Mouse (Mus musculus): Measurements from ENCODE around the gene AU022252. TPM values are rescaled to one million over a fixed set of nuclear protein-coding genes. Genes with fewer than 3 reads are reported as not detected.
"Not testable (repeated sequence)": the region's sequence is repeated elsewhere in the genome, so short reads cannot be mapped to it uniquely, and the experiment has no call there.

Gene AU022252
- 10 to 100 TPM; 22.8 to 33.3 TPM for total RNA-seq (2021)
- long read RNA-seq, experiment 1, full-length matches to known transcripts: 5 of 6 reads
- long read RNA-seq, experiment 1, partial matches to known transcripts: 1 of 6 reads
- long read RNA-seq, experiment 1, other reads (novel, unspliced or antisense): 0 of 6 reads
- long read RNA-seq, experiment 2, full-length matches to known transcripts: 25 of 36 reads
- long read RNA-seq, experiment 2, partial matches to known transcripts: 2 of 36 reads
- long read RNA-seq, experiment 2, other reads (novel, unspliced or antisense): 9 of 36 reads

DNA sequence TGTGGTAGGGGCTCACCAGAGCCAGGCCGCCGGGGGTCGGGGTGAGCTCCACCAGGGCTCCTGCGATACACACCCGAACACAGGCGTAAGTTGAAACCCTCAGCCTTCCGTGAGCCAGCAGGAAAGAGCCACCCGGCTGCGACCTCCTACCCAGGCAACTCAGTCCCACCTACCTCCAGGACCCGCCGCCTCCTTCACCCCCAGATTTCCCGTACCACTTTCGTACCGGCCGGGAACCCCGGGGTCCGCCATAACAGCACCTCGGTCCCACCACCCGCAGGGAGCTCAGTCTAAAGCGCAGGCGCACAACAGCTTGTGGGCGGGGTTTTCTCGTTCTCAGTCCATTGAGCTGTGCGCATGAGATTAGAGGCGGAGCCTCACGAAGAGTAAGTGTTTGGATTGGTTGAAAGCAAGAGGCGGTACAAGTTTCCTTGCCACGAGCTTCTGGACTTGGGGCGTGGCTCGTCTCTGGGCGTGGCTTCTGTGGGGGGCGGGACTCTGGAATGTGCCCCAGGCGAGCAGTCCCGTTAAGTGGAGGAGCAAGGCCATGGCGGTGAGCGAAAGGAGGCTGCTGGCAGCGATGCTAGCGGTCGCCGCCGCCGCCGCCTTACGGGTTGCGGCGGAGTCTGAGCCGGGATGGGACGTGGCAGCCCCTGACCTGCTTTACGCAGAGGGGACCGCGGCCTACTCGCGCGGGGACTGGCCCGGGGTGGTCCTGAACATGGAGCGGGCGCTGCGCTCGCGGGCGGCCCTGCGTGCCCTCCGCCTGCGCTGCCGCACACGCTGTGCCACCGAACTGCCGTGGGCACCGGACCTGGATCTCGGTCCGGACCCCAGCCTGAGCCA lies at the start of gene AU022252, which contains the start of gene P3h1:
TSS of gene AU022252 (minus strand) at position 303 of the 846 bp plus-strand sequence.
TSS of gene P3h1 (plus strand) at position 506 of the 846 bp plus-strand sequence.
- peak; percentile 95 to 96 for DNase-seq (ENCODE audit: low spot score in 2 of 2)

DNA sequence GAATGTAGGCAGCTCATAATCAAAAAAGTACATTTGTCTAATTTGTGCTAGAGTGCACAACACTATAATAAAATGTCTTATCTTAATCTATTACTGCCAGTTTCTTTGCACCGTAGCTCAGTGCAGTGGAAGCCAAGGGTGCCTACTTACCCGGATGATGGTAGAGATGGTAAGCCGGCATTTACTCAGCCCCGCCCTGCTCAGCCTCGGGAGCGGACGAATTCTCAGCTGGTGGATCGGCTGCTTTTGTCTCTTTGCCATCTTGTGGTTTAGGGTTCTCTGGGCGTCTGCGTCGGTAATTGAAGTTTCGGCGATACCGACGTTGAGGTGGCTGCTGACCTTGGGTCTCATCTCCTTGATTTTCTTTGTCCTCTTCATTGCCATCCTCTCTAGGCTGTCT lies 46.3 kb upstream of the AU022252 start:
- DNase-seq (ENCODE audit: low spot score in 2 of 2): not testable (repeated sequence)

DNA sequence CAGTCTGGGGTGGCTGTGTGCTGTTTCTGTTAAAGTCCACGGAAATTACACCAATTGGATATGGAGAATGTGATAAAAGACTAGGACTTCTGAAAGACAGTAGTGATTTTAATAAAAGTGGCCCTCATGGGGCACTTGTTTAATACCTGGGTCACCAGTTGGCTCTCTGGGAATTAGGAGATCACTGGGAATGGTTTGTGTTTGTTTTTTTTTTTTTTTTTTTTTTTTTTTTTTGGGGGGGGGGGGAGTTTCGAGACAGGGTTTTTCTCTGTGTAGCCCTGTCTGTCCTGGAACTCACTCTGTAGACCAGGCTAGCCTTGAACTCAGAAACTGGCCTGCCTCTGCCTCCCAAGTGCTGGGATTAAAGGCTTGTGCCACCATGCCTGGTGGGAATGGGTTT lies 43.2 kb upstream of the AU022252 start:
- no peak for DNase-seq (ENCODE audit: low spot score in 2 of 2)

DNA sequence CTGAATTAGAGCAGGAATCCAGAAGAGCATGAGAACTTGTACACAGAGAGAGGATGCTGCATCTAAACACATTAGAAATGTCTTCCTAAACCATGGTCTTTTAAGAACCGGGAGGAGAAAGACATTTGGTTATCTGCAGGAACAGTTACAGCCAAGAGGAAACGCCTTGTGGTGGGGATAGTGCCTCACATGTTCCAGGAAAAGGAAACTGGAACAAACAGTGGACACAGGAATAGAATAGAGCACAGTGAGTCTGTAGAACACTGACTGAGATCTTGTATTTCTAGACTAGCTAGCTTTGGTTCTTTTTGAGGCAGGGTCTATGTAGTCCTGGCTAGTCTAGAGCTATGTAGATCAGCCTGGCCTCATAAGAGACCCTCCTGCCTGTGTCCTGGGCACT lies 42.7 kb upstream of the AU022252 start:
- no peak for DNase-seq (ENCODE audit: low spot score in 2 of 2)

DNA sequence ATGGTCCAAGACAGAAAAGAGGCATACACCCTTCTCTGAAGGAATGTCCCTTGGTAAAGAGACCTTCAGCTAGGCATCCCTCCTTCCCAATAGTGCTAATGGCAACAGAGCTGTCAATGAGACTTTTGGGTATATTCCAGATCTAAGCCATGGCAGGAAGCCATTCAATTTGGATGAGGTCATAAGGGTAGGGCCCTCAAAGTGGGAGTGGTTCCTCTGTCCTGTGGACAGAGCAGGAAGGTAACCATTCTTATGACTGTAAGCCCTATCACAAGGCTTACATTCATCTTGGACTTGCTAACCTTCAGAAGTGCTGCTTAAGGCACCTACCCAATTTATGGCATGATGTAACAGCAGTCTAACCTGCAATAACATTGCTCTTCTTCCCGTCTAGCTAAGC lies 42.1 kb upstream of the AU022252 start:
- DNase-seq (ENCODE audit: low spot score in 2 of 2): no peak

DNA sequence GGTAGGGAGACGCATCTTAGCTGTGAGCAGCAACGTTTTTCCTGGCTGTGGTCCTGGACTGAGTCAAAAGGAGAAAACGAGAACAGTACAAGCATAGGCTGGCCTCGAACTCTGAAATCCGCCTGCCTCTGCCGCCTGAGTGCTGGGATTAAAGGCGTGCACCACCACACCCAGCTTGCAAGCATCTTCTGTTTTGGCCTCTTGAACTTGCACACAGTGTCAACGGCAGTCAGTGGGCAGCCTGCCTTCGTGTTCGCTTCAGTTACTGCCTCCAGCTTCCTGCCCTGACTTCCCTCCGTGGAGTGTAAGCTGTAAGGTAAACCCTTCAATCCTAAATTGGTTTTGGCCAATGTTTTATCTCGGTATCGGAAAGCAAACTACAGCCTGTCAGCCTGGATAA lies 34.1 kb upstream of the AU022252 start:
- DNase-seq (ENCODE audit: low spot score in 2 of 2): no peak

DNA sequence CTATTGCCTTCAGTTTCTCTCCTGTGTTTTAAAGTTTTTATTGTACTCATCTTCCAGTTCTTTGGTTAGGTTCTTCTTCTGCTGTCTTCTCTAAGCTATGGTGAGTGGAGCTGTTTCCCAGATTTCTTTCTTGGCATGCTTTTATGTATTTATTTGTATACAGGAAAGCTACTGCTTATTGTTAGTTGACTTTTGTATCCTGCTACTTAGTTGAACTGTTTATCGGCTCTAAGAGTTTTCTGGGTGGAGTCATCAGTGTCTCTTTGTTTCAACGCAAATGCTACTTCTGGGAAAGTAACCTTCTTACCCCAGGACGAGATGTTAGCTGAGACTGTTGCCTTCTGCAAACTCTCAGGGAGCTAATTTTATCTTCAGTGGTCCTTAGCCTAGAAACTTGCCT lies 30.9 kb upstream of the AU022252 start:
- no peak for DNase-seq (ENCODE audit: low spot score in 2 of 2)

DNA sequence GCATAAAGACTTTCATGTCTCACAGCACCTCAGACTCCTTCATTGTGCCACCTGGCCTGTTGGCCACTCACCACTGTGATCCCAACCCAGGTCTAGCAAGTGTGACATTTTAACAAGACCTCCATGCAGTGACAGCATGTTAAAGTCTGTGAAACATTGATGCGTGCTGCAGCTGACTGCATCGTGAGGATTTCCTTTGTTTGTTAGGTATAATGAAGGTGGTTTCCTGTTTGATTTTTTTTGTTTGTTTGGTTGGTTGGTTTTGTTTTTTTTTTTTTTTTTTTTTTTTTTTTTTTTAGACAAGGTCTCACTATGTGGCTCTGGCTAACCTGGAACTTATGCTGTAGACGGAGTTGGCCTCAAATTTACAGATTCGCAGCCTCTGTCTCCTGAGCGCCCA lies 30.0 kb upstream of the AU022252 start:
- no peak for DNase-seq (ENCODE audit: low spot score in 2 of 2)

DNA sequence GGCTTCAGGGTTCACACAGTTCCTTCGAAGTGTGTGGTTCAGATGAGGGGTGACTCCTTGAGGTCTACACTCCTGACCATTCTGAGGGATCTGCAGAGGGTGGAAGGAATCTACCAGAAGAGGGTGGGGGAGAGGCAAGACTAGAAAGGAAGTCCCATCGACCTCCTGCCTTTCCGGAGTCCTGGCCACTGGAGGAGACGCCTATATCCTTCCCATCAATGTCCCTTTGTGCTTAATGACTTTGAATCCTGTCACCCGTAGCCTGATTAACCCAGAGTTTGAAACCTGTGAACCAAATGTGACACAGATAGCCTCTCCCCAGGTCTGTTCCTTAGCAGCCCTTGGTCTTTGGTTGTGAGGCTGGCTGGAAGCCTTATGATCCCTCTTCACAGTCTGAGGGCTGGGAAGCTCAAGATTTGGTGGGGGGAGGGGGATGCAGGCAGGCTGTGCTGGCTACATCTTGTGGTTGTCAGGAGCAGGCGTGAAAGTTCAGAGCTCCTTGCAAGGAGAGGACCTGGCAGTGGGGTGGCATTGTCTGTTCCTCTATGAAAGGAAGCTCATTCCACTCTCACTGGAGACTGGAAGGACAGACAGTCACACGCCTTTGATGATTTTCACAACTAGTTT lies 28.7 kb upstream of the AU022252 start:
- no peak for DNase-seq (ENCODE audit: low spot score in 2 of 2)

DNA sequence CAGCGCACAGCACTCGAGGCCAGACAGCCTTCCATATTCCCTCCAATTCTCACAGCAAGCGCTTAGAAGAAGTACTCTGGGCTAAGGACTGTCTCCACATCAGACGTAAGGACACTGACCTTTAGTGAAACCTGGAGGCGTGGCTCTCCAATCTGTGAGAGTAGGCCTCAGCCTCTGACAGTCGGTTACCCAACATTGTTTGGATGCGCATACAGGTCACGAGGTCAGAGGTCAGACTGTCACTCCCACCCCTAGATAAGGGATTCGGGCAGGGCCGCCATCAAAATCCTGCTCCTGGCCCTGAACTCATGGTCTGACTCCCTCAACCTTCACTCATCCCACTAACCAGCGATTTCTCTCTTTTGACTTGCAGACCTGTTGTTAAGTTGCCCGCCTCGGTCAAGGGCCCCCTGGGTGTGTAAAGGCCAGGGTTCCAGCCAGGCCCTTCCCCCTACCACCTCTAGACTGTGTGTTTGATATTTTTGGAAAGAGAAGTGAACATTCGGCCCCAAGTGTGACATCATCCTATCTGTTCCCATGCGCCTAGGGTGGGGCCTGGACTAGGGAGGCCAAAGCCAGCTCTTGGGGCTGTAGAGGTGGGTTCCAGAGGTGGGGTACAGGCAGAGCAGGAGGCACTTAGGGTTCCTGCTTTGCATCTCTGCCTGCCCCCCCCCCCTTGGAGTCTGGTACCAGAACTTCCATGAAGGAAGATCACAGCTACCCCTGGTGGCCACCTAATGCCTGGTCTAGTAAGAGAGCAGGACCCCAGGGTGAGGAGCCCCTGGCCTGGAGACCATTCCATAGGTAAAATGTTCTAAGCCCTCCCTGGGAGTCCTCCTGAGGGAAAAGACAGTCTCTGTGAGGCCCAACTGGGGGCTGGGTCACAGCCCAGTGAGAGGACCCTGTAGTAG lies 27.1 kb upstream of the AU022252 start:
- DNase-seq (ENCODE audit: low spot score in 2 of 2): no peak

DNA sequence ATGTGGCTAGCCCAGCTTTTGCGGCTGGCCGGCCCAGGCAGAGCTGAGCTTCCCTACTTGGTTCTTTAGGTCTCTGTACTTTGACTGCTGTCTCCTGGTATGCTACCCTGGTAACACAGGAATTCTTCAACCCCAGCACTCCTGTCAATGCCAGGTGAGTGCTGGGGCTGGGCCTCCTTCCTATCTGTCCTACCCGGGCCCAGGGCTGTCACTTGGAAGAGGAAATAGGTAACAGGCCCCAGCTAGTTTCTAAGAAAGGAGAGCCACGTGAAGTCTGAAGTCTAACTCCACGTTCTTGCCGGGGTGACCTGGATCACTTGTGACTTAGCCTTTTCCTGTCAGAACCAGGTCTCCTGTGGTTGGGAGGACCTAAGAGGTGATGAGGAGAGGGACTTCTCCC lies 24.6 kb upstream of the AU022252 start:
- DNase-seq (ENCODE audit: low spot score in 2 of 2): no peak

DNA sequence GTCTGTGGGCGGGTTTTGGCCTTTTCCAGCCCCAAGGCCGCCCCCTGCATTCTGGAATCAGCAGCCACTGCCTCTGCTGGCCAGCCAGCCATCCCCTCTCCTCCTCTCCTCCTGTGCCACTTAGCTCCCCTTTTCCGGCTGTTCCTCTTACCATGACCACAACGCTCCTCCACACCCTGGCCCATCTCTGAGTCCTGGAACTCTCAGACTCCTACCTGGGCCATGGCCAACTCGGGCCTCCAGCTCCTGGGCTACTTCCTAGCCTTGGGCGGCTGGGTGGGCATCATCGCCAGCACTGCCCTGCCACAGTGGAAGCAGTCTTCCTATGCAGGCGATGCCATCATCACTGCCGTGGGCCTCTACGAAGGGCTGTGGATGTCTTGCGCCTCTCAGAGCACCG lies 22.8 kb upstream of the AU022252 start, which contains the start of gene Cldn19:
TSS of gene Cldn19 (plus strand) at position 64 of the 400 bp plus-strand sequence.
- DNase-seq (ENCODE audit: low spot score in 2 of 2): no peak

DNA sequence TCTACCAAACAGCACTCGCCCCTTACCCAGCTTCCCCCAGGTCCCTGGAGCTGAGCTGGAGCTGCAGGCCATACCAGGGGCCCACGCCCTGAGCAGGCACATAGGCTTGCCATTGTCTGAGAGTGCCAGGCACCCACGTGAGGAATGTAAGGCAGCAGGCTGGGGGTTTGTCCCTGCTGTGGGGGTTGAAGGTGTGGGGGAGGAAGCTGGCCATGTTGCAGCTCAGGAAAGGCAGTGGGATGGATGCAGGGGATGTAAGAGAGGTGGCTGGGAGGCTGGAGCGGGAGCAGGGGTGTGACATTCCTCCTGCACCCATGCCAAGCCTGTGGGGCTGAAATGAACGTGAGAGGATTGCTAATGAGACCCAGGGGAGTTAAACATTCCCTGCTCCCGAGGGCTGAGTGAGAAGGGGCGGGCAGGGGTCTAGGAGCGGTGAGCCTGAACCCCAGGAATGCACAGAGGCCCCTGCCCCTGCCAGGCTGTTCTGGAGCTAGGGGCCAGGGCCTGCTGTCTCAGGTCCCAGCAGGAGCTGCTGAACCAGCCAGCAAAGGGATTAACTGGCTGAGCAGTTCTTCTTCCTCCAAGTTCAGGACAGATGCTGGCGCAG lies 21.6 kb upstream of the AU022252 start:
- DNase-seq (ENCODE audit: low spot score in 2 of 2): no peak

DNA sequence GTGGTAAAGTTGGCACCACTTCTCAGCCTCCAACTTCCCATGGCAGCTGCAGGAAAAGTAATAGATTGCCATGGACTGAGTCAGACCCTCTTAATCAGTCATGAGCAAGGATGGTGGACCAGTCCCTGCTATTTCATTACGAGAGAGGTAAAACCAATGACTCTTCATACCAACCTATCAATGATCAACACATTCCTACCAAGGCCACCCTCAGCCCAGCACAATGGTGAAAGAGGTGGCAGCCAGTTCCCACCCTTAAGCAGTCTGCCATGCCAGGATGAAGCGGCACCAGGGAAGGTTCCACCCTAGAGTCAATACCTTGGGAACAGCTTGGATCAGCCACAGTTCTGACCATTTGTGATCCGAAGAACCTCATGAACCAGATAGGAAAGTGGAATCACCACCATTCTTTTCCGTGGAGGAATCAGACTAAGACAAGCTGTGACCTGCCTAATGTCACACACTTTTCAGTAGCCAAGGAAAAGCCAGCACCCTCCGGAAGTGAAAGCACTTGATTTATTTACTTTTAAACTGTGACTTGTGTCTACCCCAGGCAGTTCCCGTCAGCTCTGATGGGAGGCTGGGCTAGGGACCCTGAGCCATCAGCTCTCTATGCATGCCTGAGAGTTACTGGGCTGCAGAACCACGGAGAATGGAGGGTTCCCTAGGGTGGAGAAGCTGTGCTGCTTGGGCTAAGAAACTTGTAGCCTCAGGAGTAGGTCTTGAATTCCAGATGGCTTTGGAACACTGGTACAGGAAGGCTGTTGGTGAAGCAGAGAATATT lies 19.7 kb upstream of the AU022252 start:
- no peak for DNase-seq (ENCODE audit: low spot score in 2 of 2)

DNA sequence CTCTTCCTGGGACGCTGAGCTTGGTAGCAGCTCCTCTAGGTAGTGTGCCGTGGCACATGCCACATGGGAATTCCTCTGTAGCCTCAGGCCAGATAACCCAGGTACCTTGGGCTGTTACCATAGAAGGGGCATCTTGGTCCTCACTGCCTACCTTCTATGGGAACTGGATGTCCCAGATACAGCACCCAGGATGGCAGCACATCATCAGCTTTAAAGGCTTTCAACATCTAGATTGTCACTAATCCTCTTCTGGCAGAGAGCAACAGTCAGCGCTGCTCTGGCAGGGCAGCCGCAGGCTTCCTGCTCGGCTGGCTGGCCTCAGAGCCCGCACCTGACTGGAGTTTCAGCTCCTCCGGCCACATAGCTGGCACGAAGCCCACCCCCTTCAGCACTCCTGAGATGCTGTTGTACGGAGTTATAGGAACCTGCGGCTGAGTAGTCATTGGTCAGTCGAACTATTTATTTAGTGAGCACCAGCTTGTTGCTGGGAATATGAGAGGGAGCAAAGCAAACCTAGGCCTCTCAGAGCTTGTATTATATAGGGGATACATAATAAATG lies 16.0 kb upstream of the AU022252 start:
- DNase-seq (ENCODE audit: low spot score in 2 of 2): no peak

DNA sequence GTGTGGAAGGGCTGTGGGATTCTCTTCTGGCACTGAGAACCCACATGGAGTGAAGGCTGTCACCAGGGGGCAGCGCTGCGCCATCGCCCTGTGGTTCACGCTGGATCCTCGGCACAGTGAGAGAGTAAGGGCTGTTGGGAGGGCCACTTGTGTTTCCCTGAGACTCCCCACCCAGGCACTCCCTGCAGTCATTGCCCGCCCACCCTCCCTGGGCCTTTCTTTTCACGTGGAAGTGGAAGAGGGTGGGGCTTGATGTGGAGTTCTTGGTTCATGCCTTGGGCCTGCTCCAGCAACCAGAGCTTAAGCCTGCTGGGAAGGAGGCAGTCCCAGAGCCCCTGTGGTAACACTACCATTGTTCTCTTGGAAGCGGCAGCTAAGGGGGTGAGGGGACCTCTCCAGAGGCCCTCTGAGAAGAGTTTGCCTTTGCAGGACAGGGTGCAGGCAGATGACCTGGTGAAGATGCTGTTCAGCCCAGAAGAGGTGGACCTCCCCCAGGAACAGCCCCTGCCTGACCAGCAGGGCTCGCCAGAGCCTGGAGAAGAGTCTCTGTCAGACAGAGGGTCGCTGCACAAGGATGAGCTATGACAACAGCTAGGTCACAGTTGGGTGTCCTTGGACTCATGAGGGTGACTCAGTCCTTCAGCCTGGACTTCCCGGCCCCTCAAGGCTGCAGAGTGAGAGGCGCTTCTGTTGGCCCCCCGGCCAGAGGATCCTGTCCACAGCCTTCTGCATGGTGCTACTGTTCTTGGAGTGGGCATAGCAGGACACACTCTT lies 15.1 kb upstream of the AU022252 start:
- peak; percentile 76 to 80 for DNase-seq (ENCODE audit: low spot score in 2 of 2)

DNA sequence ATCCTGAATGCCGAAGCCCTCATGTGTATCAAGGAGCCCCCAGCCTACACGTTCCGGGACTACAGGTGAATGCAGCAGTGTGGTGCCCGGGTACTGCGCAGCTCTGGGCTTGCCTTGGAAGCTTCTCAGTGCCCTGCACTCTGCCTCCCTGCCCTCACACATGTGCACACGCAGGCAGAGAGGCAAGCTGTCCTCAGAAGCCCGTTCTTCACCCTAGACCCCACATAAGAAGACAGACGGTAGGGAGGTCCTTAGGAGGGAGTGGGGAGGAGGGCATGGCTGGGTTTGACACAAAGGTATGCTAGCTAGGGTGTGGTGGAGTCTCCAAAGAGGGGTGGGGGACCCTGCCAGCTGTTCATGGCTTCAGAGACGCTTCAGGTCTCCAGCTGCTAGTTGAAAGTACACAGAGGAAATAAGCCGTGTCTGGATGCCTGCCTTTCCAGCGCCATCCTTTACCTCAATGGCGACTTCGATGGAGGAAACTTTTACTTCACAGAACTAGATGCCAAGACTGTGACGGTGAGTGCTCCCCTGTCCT lies 14.2 kb upstream of the AU022252 start:
- no peak for DNase-seq (ENCODE audit: low spot score in 2 of 2)

DNA sequence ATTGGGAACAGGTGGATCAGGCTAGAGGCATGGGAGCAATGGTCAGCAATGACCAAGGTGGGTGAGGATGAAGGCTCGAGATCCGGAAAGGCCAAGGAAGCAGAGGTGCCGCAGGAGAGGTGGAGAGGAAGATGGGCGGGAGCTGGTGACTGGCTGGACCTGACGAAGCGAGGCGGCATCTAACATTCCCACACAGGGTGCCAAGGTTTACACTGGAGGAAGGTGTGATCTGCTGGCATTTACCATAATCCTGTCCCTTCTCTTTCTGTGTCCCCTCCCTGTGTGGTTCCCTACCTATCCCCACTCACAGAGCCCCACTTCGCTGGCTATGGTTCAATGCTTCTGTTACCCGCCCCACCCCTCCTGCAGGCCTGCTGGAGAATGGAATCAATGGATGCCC lies 13.4 kb upstream of the AU022252 start:
- no peak for DNase-seq (ENCODE audit: low spot score in 2 of 2)

All from adrenal gland, adult 18-20 months (tissue).